Mouse (Mus musculus) lung, adult 2 months (tissue): ENCODE measurements at regions not wholly inside any gene's neighbourhood (a gene's known extent, or its start where the extent isn't known, plus 50 kb on each side); places are given as distances from the start of the nearest gene placed in this dataset.

Source experiments
- CTCF ChIP-seq: fragments of 200-500 bp; IDR thresholded peaks from 2 replicates; pipeline ENCODE4 v1.5.1; 2011; ENCODE audit warnings: mild to moderate bottlenecking, low read length, control low read depth; ENCODE audit not compliant: insufficient read depth
- POLR2A ChIP-seq: fragments of 200-500 bp; IDR thresholded peaks from 2 replicates; pipeline ENCODE4 v1.6.1; 2011; ENCODE audit warnings: low read depth, mild to moderate bottlenecking, control low read depth, low read length, borderline replicate concordance; ENCODE audit errors: extremely low read depth

DNA sequence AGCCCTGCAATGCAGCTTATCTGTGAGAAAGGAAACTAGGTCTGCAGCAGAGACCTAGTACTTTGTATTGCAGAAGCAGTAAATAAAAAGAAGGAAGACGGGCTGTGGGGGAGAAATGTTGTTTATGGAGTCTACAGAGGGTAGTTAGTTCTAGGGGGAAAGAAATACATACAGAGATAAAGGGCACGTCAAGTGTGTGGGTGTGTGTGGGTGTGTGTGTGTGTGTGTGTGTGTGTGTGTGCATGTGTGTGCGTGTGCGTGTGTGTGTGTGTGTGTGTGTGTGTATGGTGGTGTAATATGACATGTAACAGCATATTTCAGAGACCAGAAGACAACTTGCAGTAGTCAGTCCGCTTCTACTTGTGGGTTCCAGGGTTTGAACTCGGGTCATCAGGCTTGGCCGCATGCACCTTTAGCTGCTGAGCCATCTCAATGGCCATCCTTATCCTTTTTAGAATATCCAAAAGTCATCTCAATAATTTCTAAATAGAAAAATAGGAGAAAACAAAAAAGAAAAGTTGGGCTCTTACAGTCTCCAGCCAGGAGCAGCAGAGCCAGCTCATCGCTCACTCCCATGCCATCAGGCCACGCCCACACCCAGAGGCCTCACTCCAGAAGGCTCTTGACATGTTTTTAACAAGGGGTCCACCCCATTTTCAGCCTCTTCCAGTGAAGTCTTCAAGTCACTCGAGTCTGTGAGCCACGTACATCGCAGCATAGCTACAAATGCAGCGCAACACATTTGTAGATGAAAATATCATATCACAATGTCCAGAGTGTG, 101.5 kb downstream of the Hlx start:
- TF ChIP-seq POLR2A, result no peak
- no peak for TF ChIP-seq CTCF
